Mouse (Mus musculus) thymus, adult 2 months (tissue): ENCODE data around the gene Afp.

Source experiments
- CTCF ChIP-seq: fragments of 200-500 bp; IDR thresholded peaks from 2 replicates; pipeline ENCODE4 v1.5.1; 2012; ENCODE audit warnings: mild to moderate bottlenecking, control low read depth, low read length, moderate library complexity, borderline replicate concordance; ENCODE audit not compliant: control insufficient read depth, poor library complexity, insufficient read depth; ENCODE audit errors: extremely low read depth
- POLR2A ChIP-seq: fragments of 200-500 bp; IDR thresholded peaks from 2 replicates; pipeline ENCODE4 v1.6.1; 2012; ENCODE audit warnings: mild to moderate bottlenecking, low read length, control low read depth, moderate library complexity; ENCODE audit not compliant: control insufficient read depth, poor library complexity, insufficient read depth; ENCODE audit errors: extremely low read depth

- TF ChIP-seq CTCF, result no peak
- TF ChIP-seq POLR2A, result no peak
Observed at GRCm38 (mm10) chr5:90509828-90510592, 19.5 kb downstream of the Afp start.
